23 mouse cellular contexts compared by ENCODE assay signal in genomic region chr17:74705480-74705879, GRCm38 (mm10). TPM values are rescaled to one million over a fixed set of nuclear protein-coding genes. Genes with fewer than 3 reads are reported as not detected.
DNase-seq lines count a peak whose midpoint lies in the region; ATAC-seq and TF ChIP-seq lines count a peak whose summit lies in the region.
"Had no signal": no experiment of that assay in that cellular context is flagged by ENCODE, and none has a peak within 500 bp of the region (broad histone marks: within the 10 kb centered on the region; RNA-seq: fewer than 3 reads in every experiment).

No protein-coding gene starts in this region.

- H3K27ac ChIP-seq in heart, embryonic 10.5 days: no peak overlapping the region
- no peak overlapping the region for H3K27ac ChIP-seq in heart, embryonic 12.5 days (ENCODE audit: poor library complexity, severe bottlenecking)
- H3K27ac ChIP-seq in MEL (ENCODE audit: control insufficient read depth, low read depth, low read length): no peak overlapping the region
- H3K27ac ChIP-seq in forebrain, embryonic 14.5 days (ENCODE audit: low read depth, low read length): no peak overlapping the region
- H3K27ac ChIP-seq: embryonic facial prominence, embryonic 13.5 days; embryonic facial prominence, embryonic 15.5 days; forebrain, embryonic 10.5 days; forebrain, embryonic 12.5 days; forebrain, embryonic 15.5 days had no signal

- no peak for TF ChIP-seq EP300 in MEL (IDR thresholded peaks at IDR 0.05; ENCODE audit: low read depth in 1 of 2, low read length in 2 of 2)

- H3K9me3 ChIP-seq in heart, embryonic 10.5 days: no peaks in the 10 kb centered on the region
- H3K9me3 ChIP-seq in heart, embryonic 12.5 days (replicated peaks): no peaks in the 10 kb centered on the region
- no peaks in the 10 kb centered on the region for H3K9me3 ChIP-seq in MEL (replicated peaks; ENCODE audit: insufficient read depth, low read length)
- H3K9me3 ChIP-seq in forebrain, embryonic 14.5 days (replicated peaks; ENCODE audit: control insufficient read depth, low read length): no peaks in the 10 kb centered on the region
- H3K9me3 ChIP-seq: embryonic facial prominence, embryonic 13.5 days; embryonic facial prominence, embryonic 15.5 days; forebrain, embryonic 10.5 days; forebrain, embryonic 12.5 days; forebrain, embryonic 15.5 days had no signal

- 65% methylated on average over 5 of the region's 5 CpGs for WGBS in heart, embryonic 10.5 days
- 69% methylated on average over 5 of the region's 5 CpGs for WGBS in heart, embryonic 12.5 days
- 83% methylated on average over 5 of the region's 5 CpGs for WGBS in forebrain, embryonic 14.5 days

- TF ChIP-seq POLR2A in MEL (IDR thresholded peaks at IDR 0.05; ENCODE audit: control insufficient read depth in 1 of 2, insufficient read depth in 1 of 2, low read depth in 1 of 2, low read length in 2 of 2, poor library complexity in 1 of 2): no peak

- H3K27me3 ChIP-seq in heart, embryonic 10.5 days (ENCODE audit: insufficient read depth, poor library complexity, severe bottlenecking): no peaks in the 10 kb centered on the region
- H3K27me3 ChIP-seq in heart, embryonic 12.5 days (replicated peaks): no peaks in the 10 kb centered on the region
- no peaks in the 10 kb centered on the region for H3K27me3 ChIP-seq in MEL (ENCODE audit: control insufficient read depth in 1 of 2, insufficient read depth in 2 of 2, low read length in 2 of 2)
- H3K27me3 ChIP-seq in forebrain, embryonic 14.5 days (replicated peaks; ENCODE audit: control insufficient read depth, insufficient read depth, low read length): no peaks in the 10 kb centered on the region
- H3K27me3 ChIP-seq: embryonic facial prominence, embryonic 13.5 days; embryonic facial prominence, embryonic 15.5 days; forebrain, embryonic 12.5 days; forebrain, embryonic 15.5 days; Patski had no signal

- DNase-seq in heart, embryonic 10.5 days (ENCODE audit: low spot score): peak; percentile 56
- peak; percentile 26 for DNase-seq in MEL (ENCODE audit: low read depth, low spot score)
- DNase-seq in forebrain, embryonic 14.5 days (ENCODE audit: low spot score): no peak
- DNase-seq: adrenal gland, adult 8-10 months; adrenal gland, postnatal 14 days; adrenal gland, postnatal 36 days; cerebellum, adult 11-12 months; cerebellum, adult 8-10 months; cerebellum, adult 9-11 months; cerebellum, postnatal 14 days; cerebellum, postnatal 36 days; embryo, embryonic 11 days; forebrain, postnatal 0 days had no signal

- H3K4me1 ChIP-seq in heart, embryonic 10.5 days: no peaks in the 10 kb centered on the region
- H3K4me1 ChIP-seq in heart, embryonic 12.5 days (replicated peaks): no peaks in the 10 kb centered on the region
- peaks cover 7 to 11% of the 10 kb centered on the region in 2 experiments for H3K4me1 ChIP-seq in MEL (ENCODE audit: control insufficient read depth in 1 of 2, insufficient read depth in 2 of 2, low read length in 2 of 2)
- no peaks in the 10 kb centered on the region for H3K4me1 ChIP-seq in forebrain, embryonic 14.5 days (ENCODE audit: control insufficient read depth, insufficient read depth, low read length)
- H3K4me1 ChIP-seq: embryonic facial prominence, embryonic 13.5 days; embryonic facial prominence, embryonic 15.5 days; forebrain, embryonic 10.5 days; forebrain, embryonic 12.5 days; forebrain, embryonic 15.5 days had no signal

- H3K36me3 ChIP-seq in heart, embryonic 10.5 days: peaks cover 32% of the 10 kb centered on the region
- H3K36me3 ChIP-seq in heart, embryonic 12.5 days: peaks cover 30% of the 10 kb centered on the region
- H3K36me3 ChIP-seq in MEL (ENCODE audit: control insufficient read depth in 1 of 2, insufficient read depth in 2 of 2, low read length in 2 of 2): peaks cover 6 to 17% of the 10 kb centered on the region in 2 experiments
- H3K36me3 ChIP-seq in forebrain, embryonic 14.5 days (ENCODE audit: control insufficient read depth, insufficient read depth, low read length): peaks cover 19% of the 10 kb centered on the region

- H3K79me2 ChIP-seq in MEL (ENCODE audit: control insufficient read depth, insufficient read depth, low read length, poor library complexity): no peaks in the 10 kb centered on the region

- ATAC-seq in heart, embryonic 12.5 days (ENCODE audit: insufficient number of reproducible peaks, low FRiP score): no peak
- 0 out of 2 replicates have a peak, but pooled peaks have one; percentile 29 for ATAC-seq in megakaryocyte-erythroid progenitor cell, adult 5-6 weeks (replicated peaks; ENCODE audit: low FRiP score, low TSS enrichment, poor library complexity, severe bottlenecking)
- ATAC-seq in forebrain, embryonic 14.5 days: no peak
- ATAC-seq: activated CD4-positive, CD25-positive, alpha-beta regulatory T cell, adult 4 months; forebrain, embryonic 15.5 days; forebrain, postnatal 0 days; Patski had no signal

- no peak for TF ChIP-seq CTCF in MEL (IDR thresholded peaks at IDR 0.05 in 2 of 3, conservative IDR thresholded peaks at IDR 0.05 in 1 of 3; ENCODE audit: control insufficient read depth in 1 of 3, insufficient read depth in 1 of 3, low read depth in 2 of 3, low read length in 3 of 3, poor library complexity in 1 of 3, severe bottlenecking in 1 of 3)

- H3K4me3 ChIP-seq in heart, embryonic 10.5 days: no peak overlapping the region
- H3K4me3 ChIP-seq in heart, embryonic 12.5 days: no peak overlapping the region
- no peak overlapping the region for H3K4me3 ChIP-seq in MEL (ENCODE audit: control insufficient read depth in 1 of 2, insufficient read depth in 1 of 2, low read depth in 2 of 2, low read length in 2 of 2)
- H3K4me3 ChIP-seq in forebrain, embryonic 14.5 days (ENCODE audit: low read depth, low read length): no peak overlapping the region
- H3K4me3 ChIP-seq: embryonic facial prominence, embryonic 13.5 days; embryonic facial prominence, embryonic 15.5 days; erythroblast, embryonic 14.5 days; forebrain, embryonic 10.5 days; forebrain, embryonic 12.5 days; forebrain, embryonic 15.5 days had no signal

- no peak for TF ChIP-seq RAD21 in MEL (IDR thresholded peaks at IDR 0.05; ENCODE audit: low read depth, low read length)

- no peak overlapping the region for H3K9ac ChIP-seq in heart, embryonic 12.5 days
- no peak overlapping the region for H3K9ac ChIP-seq in MEL (ENCODE audit: control insufficient read depth, low read depth, low read length, poor library complexity, severe bottlenecking)
- H3K9ac ChIP-seq in forebrain, embryonic 14.5 days (ENCODE audit: low read length): no peak overlapping the region
- H3K9ac ChIP-seq: embryonic facial prominence, embryonic 13.5 days; embryonic facial prominence, embryonic 15.5 days; forebrain, embryonic 12.5 days; forebrain, embryonic 15.5 days; forebrain, postnatal 0 days had no signal

- H3K4me2 ChIP-seq in heart, embryonic 12.5 days: no peak overlapping the region
- no peak overlapping the region for H3K4me2 ChIP-seq in forebrain, embryonic 14.5 days (ENCODE audit: low read length)
- H3K4me2 ChIP-seq: embryonic facial prominence, embryonic 13.5 days; embryonic facial prominence, embryonic 15.5 days; forebrain, embryonic 12.5 days; forebrain, embryonic 15.5 days had no signal

TF ChIP-seq in MEL, 35 proteins besides CTCF, POLR2A, EP300 and RAD21:
- TF ChIP-seq NRF1 (IDR thresholded peaks at IDR 0.05; ENCODE audit: insufficient read depth, low read depth, low read length, poor library complexity, severe bottlenecking) (no peak), GATA1 (IDR thresholded peaks at IDR 0.05; ENCODE audit: low read depth, low read length) (0 out of 2 replicates have a peak, but pooled peaks have one; percentile 21)

RNA-seq across cellular contexts. Expression of gene Ttc27, which starts 12.1 kb away (rescaled TPM):
- polyA plus RNA-seq in heart, embryonic 10.5 days (2016; fragmentation: Nextera tagmentation; extraction: Ambion mirVana): 17.2 and 23.6 TPM in 2 replicates
- 14.4 and 18.9 TPM in 2 replicates for polyA plus RNA-seq in heart, embryonic 12.5 days (2016; fragmentation: Nextera tagmentation; extraction: Ambion mirVana)
- total RNA-seq in MEL (2012; rRNA removed): 53.2 and 59.9 TPM in 2 replicates
- 10 to 100 TPM in 1 of 2 experiments, not detected in 1; 55.2 TPM for polyA plus RNA-seq in MEL (2012; ENCODE audit: insufficient read depth in 1 of 2, insufficient read length in 2 of 2, low read depth in 1 of 2, low replicate concordance in 2 of 2, missing spikeins in 1 of 2)
- 65.9 and 82.0 TPM in 2 replicates for total RNA-seq in megakaryocyte-erythroid progenitor cell, adult 5-6 weeks (2014; fragmentation: Nextera tagmentation)
- total RNA-seq in megakaryocyte-erythroid progenitor cell, adult 5-6 weeks (2017): 50.6 and 77.5 TPM in 2 replicates
- polyA plus RNA-seq in forebrain, embryonic 14.5 days (2014; fragmentation: Nextera tagmentation; extraction: Ambion mirVana): 19.7 and 20.7 TPM in 2 replicates
